Mouse (Mus musculus): Measurements from ENCODE around the gene Mtmr3. TPM values are rescaled to one million over a fixed set of nuclear protein-coding genes. Genes with fewer than 3 reads are reported as not detected.

Gene Mtmr3
- total RNA-seq, 2 experiments from 2014 or later, result 69.3 to 71.4 TPM

- no peak for DNase-seq (ENCODE audit: extremely low spot score in 1 of 2, low spot score in 1 of 2)
Measured at GRCm38 (mm10) chr11:4536645-4537044, 58.0 kb downstream of the Mtmr3 start.

GRCm38 (mm10) chr11:4527132-4527531, 67.5 kb downstream of the Mtmr3 start:
- no peak for DNase-seq (ENCODE audit: extremely low spot score in 1 of 2, low spot score in 1 of 2)

GRCm38 (mm10) chr11:4522142-4522664, 72.5 kb downstream of the Mtmr3 start:
- no peak for DNase-seq (ENCODE audit: extremely low spot score in 1 of 2, low spot score in 1 of 2)

GRCm38 (mm10) chr11:4518981-4519380, 75.7 kb downstream of the Mtmr3 start:
- no peak for DNase-seq (ENCODE audit: extremely low spot score in 1 of 2, low spot score in 1 of 2)

DNA sequence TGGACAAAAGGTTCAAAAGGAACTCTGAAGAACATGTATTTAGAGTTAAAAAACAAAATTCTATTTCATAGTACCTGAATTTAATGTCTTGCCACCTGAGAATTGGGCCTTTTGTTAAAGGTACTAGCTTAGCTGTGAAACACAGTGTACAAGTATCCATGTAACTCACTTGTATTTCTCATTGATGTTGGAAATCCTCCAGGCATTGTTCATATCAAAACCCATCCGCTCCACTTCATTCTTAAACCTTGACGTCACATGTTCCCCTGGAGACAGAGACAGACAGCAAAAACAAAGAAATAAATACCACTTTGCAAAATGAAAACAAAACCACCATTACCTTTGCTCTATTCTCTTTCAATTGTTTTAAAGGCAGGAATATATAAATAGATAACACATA, 87.2 kb downstream of the Mtmr3 start:
- DNase-seq (ENCODE audit: extremely low spot score in 1 of 2, low spot score in 1 of 2), result no peak

DNA sequence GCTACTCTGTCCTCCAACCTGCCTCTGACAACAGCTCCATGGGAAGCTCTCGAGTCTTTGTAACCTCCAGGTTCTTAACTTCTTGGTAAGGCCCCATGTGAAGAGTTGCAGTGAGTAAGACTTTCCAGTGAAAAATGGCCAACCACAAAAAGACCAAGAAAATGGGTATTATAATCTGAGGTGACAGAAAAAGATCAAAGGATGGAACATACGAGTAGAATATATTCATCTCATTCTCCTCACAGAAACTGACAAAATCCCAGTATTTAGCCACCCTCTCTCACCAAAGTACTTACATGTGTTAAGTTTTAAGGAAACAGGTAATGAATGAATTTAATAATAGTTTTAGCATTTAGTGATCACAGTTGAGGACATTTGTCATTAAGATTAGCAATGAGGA, 88.2 kb downstream of the Mtmr3 start:
- DNase-seq (ENCODE audit: extremely low spot score in 1 of 2, low spot score in 1 of 2), result no peak

- no peak for DNase-seq (ENCODE audit: extremely low spot score in 1 of 2, low spot score in 1 of 2)
Measured at GRCm38 (mm10) chr11:4502206-4502605, 92.5 kb downstream of the Mtmr3 start.

DNA sequence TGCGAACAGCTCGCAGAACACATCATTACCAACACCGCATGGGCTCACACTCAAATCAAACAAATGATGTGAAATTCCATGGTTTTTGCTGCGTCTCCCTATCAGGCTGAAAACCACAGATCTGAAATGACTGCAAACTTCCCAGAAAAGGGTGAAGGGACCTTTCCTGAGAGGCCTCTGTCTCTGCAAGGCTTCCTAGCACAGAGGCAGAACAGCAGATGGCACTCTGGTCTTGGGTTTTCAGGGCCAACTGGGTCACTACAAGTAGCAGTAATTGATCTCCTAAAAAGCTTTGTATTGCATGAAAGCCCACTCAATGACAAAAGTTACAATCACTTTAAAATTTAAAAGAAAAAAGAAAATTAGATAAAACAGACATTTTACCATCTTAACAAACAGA, 93.8 kb downstream of the Mtmr3 start:
- no peak for DNase-seq (ENCODE audit: extremely low spot score in 1 of 2, low spot score in 1 of 2)

DNA sequence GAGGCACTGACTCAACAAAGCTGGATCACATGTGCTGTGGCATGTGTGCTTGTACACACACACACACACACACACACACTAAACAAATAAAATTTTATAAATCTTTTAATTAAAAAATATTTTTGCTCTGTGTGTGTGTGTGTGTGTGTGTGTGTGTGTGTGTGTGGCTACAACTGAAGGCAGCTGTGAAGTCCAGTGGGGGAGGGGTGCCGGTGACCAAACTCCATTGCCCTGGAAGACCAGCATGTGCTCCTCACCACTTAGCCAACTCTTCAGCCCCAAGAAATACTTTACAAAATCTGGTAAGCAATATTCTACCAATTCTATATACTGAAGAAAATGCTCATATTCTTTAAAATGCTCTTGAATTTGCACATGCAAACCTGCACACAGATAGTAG, 94.4 kb downstream of the Mtmr3 start:
- DNase-seq (ENCODE audit: extremely low spot score in 1 of 2, low spot score in 1 of 2), result no peak

- no peak for DNase-seq (ENCODE audit: extremely low spot score in 1 of 2, low spot score in 1 of 2)
Measured at GRCm38 (mm10) chr11:4499456-4499855, 95.2 kb downstream of the Mtmr3 start.

DNA sequence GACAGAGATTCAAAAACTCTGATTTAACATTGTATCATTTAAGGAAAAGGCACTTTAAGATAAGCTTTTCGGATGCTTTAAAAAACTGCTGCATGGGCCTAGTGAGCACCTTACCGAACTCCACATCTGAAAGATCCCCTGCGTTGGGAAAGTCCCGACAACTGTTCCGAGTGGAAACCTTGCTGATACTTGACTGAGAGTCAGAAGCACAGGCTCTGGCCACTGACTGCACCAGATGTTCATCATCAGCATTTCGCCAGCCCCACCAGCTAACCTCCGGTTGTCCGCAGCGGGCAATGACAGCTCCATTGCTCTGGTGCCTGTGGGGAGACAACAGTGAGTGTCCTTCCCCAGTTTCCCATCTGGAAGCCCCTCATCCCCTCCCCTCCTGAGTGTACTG, 95.9 kb downstream of the Mtmr3 start:
- no peak for DNase-seq (ENCODE audit: extremely low spot score in 1 of 2, low spot score in 1 of 2)

GRCm38 (mm10) chr11:4497501-4498118, 97.1 kb downstream of the Mtmr3 start:
- no peak for DNase-seq (ENCODE audit: extremely low spot score in 1 of 2, low spot score in 1 of 2)

DNA sequence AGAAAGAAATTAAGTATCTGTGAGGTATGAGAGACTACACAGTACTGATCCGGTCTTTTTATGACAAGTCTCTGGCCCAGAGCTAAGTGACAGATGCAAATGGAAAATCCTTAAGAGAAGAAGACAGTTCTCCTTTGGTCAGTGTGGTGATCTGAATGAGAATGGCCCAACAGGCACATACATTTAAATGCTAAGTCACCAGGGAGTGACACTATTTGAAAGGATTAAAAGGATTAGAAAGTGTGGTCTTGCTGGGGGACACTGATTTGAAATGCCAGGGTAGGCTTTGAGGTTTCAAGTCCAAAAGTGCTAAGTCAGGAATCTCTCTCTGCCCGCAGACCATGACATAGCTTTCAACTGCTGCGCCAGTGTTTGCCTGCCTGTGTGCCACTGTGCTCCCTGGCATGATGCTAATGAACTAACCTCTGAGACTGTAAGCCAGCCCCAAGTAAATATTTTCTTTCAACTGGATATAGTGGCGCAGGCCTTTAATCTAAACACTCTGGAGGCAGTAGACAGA, 99.6 kb downstream of the Mtmr3 start:
- DNase-seq (ENCODE audit: extremely low spot score in 1 of 2, low spot score in 1 of 2), result no peak

DNA sequence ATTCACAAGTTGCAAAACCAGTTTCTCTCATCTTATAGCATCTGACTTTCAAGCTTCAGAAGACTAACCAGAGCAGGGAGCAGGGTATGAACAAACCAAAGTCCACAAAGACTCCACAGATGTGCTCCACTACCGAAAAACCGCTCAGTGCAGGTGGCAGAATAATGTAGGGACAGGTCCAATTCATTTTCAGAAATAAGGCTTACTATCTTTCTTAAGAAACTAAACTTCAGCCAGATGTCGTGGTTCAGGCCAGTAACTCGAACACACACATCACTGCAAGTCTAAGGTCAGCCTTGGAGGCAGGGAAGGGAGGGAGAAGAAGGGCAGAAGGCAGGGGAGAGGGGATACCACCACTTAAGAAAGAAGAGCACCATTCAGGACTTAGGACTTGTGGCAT, 105.5 kb downstream of the Mtmr3 start:
- no peak for DNase-seq (ENCODE audit: extremely low spot score in 1 of 2, low spot score in 1 of 2)

DNA sequence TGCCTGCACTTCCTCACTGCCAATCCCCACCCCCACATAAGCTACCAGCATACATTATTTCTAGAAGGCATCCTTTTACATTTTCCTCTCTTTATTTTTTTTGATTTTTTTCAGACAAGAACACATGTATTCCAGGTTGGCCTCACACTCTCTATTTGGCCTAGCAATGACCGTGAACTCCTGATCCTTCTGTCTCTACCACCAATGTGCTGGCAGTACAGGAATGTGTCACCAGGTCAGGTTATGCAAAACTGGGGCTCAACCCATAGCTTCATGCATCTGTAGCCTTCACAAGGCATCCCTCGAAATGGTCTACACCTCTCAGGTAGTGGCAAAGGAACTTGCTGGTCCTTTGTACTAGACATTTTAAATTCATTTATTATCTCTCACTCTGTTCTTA, 105.9 kb downstream of the Mtmr3 start:
- DNase-seq (ENCODE audit: extremely low spot score in 1 of 2, low spot score in 1 of 2), result no peak

DNA sequence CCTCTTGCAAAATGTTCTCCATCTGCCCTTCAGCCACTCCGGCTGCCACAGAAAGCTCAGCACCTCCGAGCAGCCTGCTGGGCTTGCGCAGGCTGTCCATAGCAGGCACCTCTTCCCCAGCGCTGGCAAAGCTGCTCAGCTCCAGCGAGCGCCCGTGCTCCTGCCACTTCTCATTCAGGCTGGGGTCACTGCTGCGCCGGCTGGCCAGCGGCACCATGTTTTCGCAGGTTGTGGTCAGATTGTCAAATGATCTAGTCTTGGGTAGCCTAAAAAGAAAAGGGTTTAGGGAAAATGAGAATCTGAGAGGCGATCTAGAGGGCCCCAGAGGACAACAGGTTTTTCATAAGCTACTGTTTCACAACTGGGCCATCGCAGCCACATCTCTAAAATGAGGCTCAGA, 106.3 kb downstream of the Mtmr3 start:
- DNase-seq (ENCODE audit: extremely low spot score in 1 of 2, low spot score in 1 of 2), result no peak

GRCm38 (mm10) chr11:4487401-4487965, 107.2 kb downstream of the Mtmr3 start:
- no peak for DNase-seq (ENCODE audit: extremely low spot score in 1 of 2, low spot score in 1 of 2)

DNA sequence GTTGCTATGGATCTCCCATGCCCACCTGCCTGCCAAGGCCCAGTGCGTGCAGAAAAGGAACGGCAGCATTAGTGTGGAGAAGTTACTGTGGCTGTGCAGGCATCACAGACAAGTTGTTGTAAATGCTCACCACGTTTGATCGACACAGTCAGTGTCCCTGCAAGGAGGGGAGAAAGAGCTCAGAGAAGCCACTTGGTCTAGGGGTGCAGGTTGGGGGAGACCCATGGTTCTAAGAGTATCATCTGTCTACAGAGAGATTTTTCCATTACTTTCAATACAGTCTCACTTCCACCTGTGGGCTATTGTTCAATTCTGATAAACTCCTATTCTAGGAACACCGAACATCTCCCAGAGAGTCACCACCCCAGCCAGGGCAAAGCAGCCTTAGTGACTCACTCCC, 110.1 kb downstream of the Mtmr3 start:
- DNase-seq (ENCODE audit: extremely low spot score in 1 of 2, low spot score in 1 of 2), result no peak

- DNase-seq (ENCODE audit: extremely low spot score in 1 of 2, low spot score in 1 of 2), result no peak
Measured at GRCm38 (mm10) chr11:4482641-4483040, 112.0 kb downstream of the Mtmr3 start.

DNA sequence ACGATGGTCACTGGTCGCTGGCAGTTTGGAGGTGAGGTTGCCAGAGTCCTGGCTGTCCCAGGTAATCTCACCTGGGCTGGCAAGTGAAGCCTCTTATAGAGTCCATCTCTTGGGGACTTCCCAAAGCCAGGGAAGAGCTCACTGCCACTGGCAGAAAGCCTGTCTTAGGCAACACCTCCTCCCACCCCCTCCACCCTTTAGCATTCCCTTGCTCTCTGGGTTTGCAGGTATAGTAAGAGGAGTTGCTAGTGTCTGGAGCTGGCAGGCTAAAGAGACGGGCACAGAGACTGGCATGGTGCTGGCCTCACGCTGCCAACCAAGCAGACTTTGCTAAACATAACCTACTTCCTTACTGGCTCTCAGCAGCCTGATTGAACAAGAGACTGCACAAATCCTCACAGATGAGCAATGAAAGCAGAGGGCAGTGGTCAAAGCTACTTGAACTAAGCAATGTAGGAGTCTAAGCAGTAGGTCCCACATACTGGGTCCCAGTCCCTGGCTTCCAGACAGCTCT, 118.4 kb downstream of the Mtmr3 start:
- no peak for DNase-seq (ENCODE audit: extremely low spot score in 1 of 2, low spot score in 1 of 2)

GRCm38 (mm10) chr11:4472464-4473179, 122.0 kb downstream of the Mtmr3 start:
- no peak for DNase-seq (ENCODE audit: extremely low spot score in 1 of 2, low spot score in 1 of 2)

Data from layer of hippocampus, postnatal 25 days (tissue).